Mouse (Mus musculus) G1E (cell line): ENCODE data around the gene Gm14692. TPM values are rescaled to one million over a fixed set of nuclear protein-coding genes. Genes with fewer than 3 reads are reported as not detected.
"Not testable (repeated sequence)": the region's sequence is repeated elsewhere in the genome, so short reads cannot be mapped to it uniquely, and the experiment has no call there.

ENCODE experiments used
- ATAC-seq: 2 replicates; pipeline ENCODE4 v1.8.0; 2016; ENCODE audit warnings: mild to moderate bottlenecking; ENCODE audit not compliant: insufficient number of reproducible peaks, poor library complexity, low FRiP score, severe bottlenecking; ENCODE audit errors: extremely low read depth
- DNase-seq: peaks from one replicate; pipeline ENCODE4 v3.0.0; 2012; ENCODE audit warnings: low spot score
- H3K27me3 ChIP-seq: 2 replicates; pipeline ENCODE4 v1.6.1; 2012; ENCODE audit warnings: mild to moderate bottlenecking, low read length, inconsistent platforms; ENCODE audit not compliant: insufficient read depth
- H3K36me3 ChIP-seq: replicated peaks from 2 replicates; pipeline ENCODE3; 2012; ENCODE audit warnings: mild to moderate bottlenecking, inconsistent platforms
- H3K4me1 ChIP-seq: 2 replicates; pipeline ENCODE4 v1.6.1; 2012; ENCODE audit warnings: low read depth, low read length, inconsistent platforms, mixed read lengths; ENCODE audit not compliant: insufficient read depth
- H3K4me3 ChIP-seq: 2 replicates; pipeline ENCODE4 v1.5.1; 2012; ENCODE audit warnings: low read depth, mild to moderate bottlenecking, inconsistent platforms, low read length, moderate library complexity, mixed read lengths
- H3K9me3 ChIP-seq: replicated peaks from 2 replicates; pipeline ENCODE4 v1.6.1; 2012; ENCODE audit warnings: inconsistent platforms
- polyA plus RNA-seq: library from polyadenylated mRNA; stranded (reverse); fragments of >175 nt; gene quantifications from 2 replicates; pipeline ENCODE4 v1.2.3, GENCODE M21; 2012
- total RNA-seq, 2 experiments: library from RNA; stranded (forward) in 1 of 2; stranded (reverse) in 1 of 2; fragments of 200-1000 nt in 1 of 2; fragments of >200 nt in 1 of 2; fragmentation: Nextera tagmentation in 1 of 2; gene quantifications; 2 replicates each; pipeline ENCODE4 v1.2.3; 2014 to 2017

Gm14692 gene
- total RNA-seq (2014; fragmentation: Nextera tagmentation) (not detected in 2 replicates), total RNA-seq (2017) (not detected in 2 replicates), polyA plus RNA-seq (not detected in 2 replicates)

- not testable (repeated sequence) for H3K27me3 ChIP-seq, H3K4me3 ChIP-seq, H3K9me3 ChIP-seq, ATAC-seq, H3K4me1 ChIP-seq, DNase-seq, H3K36me3 ChIP-seq
Measured at GRCm38 (mm10) chrX:67695398-67695797, at the start of gene Gm14692. TSS of gene Gm14692 (plus strand) at chrX:67695698.

DNA sequence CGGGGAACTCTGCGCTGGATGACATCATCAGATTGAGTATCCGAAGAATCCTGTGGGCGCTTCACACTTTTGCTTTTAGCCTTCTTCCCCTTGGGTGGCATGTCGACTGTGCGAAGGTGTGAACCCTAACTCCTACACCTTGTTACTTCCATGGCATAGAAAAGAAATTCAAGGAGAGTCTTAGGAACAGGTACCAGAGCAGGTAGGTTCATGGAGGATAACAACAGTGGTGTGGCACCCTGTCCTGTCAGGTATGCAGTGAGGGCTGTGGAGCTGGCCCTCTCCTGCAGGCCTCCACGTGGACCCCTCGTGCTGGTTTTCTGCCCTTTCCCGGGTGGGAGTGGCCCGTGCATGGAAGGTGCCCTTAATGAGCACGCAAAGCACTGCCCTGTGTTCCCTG, 2.0 kb upstream of the Gm14692 start, which contains the start of gene Gm1140:
Gm1140 (minus strand) TSS at position 101 of the 400 bp plus-strand sequence.
- H3K4me3 ChIP-seq, H3K4me1 ChIP-seq, ATAC-seq, H3K36me3 ChIP-seq, H3K9me3 ChIP-seq, DNase-seq, H3K27me3 ChIP-seq: not testable (repeated sequence)

Other genes with a start within 250 kb of the Gm14692 start
- gene Gm1140, start 2.1 kb upstream of the Gm14692 start, total RNA-seq (2014; fragmentation: Nextera tagmentation): not detected in 2 replicates
- gene Gm1140, start 2.1 kb upstream of the Gm14692 start, total RNA-seq (2017): not detected in 2 replicates
- not detected in 2 replicates for gene Gm1140, start 2.1 kb upstream of the Gm14692 start, polyA plus RNA-seq
- gene 4933436I01Rik, start 225.8 kb downstream of the Gm14692 start, total RNA-seq (2014; fragmentation: Nextera tagmentation): not detected in 2 replicates
- gene 4933436I01Rik, start 225.8 kb downstream of the Gm14692 start, total RNA-seq (2017): not detected in 2 replicates
- gene 4933436I01Rik, start 225.8 kb downstream of the Gm14692 start, polyA plus RNA-seq: not detected in 2 replicates